Mouse (Mus musculus) spleen, embryonic (tissue): ENCODE measurements around the gene Ccdc171.
"Not testable (repeated sequence)": the region's sequence is repeated elsewhere in the genome, so short reads cannot be mapped to it uniquely, and the experiment has no call there.

Source experiments
- CTCF ChIA-PET: fragments of 350-600 bp; sonication (Branson Sonifier 250); formaldehyde crosslinking; loops from one replicate; lab custom pipeline; 2022; lab: Charles Lee

The Ccdc171 gene

DNA sequence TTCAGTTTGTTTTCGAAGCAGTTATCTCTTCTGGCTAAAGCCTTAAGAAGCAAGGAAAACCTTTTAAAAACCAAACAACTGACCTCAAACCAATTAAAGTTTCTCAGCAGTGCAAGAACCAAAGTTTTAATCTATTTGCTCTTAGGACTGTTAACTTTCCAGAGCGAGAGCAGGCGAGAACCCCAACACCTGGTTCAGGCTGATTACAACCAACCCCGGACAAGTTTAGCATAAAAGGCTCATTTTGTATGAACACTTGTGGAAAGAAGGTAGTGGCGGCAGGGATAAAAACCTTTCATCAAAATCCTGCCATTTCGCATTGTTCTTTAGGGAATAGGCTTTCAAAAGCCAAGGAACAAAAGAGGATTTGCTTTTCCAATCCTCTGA is 896 bp upstream of the Ccdc171 start:
- CTCF ChIA-PET: no interaction called here

DNA sequence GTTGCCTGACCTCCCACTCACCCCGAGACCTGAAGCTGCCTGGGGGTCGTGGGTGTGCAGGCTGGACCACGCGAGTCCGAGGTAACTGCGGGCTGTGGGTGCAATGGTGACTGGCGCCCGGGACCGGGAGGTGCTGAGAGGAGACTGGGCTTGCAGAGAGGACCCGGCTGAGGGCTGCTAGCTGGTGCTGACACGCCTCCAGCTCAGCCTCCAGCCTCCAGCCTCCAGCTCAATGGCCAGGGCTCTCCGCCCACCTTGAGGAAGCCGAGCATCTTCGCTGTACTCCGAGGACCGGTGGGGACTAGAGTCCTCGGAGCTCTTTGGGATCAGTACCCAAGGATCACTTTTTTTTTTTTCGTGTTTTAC is 328 bp downstream of the Ccdc171 start:
- CTCF ChIA-PET: interaction anchor here (1.6 kb wide), 1 partner anchor 37 kb away, joined by 10 read pairs; no protein-coding TSS in a partner anchor

DNA sequence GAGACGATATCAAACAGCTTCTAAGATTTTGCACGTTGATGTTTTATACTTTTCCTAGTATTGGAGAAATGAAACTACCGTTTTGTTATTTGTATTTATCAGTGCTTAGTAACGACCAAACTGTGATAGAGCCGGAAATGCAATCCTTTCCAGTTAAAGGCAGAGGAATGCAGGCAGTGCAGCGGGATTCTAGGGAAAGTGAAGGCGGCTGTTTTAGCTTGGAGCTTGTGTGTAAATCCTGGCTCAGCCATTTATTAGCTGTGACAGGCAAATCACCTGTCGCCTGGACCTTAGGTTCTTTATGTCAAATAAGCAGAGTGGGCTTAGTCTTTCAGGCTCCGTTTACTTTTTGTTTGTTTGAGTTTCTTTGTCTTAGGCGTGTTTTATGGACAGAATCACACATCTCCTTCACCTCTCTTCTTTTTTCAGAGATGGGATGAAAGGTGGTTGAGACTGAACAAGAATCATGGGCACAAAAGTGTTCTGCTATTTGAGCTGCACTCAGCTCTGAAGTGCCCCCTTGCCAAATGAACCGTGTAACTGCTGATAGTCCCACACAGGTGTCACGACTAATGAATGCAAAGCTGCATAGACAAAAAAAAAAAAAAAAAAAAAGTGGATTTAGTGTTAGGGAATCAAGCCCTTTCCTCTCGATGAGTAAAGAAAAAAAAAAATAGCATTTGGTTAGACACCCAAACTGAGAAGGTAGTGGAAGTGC is 1.1 kb downstream of the Ccdc171 start:
- CTCF ChIA-PET: interaction anchor here (0.6 to 1.6 kb wide), 3 partner anchors 38 to 91 kb away, joined by 3 to 10 read pairs (median 7); no protein-coding TSS in a partner anchor

DNA sequence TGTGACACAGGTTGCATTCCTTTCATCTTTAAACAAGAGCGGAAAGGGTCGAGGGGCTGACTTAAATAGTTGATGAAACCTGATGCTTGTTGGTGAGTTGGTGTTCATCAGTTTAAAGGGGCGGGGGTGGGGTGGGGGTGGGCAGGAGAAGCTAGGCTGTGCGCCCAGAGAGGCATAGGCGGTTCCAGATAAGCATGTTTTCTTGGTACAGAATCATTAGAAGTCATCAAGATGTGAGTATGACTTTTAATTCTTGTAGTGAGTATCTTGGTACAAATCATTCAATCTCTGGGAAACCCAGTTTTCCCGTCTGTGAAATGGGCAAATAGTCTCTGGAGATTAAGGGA is 1.6 kb downstream of the Ccdc171 start:
- CTCF ChIA-PET: interaction anchor here (0.6 to 0.7 kb wide), 2 partner anchors 69 to 92 kb away, joined by 3 to 7 read pairs; no protein-coding TSS in a partner anchor

DNA sequence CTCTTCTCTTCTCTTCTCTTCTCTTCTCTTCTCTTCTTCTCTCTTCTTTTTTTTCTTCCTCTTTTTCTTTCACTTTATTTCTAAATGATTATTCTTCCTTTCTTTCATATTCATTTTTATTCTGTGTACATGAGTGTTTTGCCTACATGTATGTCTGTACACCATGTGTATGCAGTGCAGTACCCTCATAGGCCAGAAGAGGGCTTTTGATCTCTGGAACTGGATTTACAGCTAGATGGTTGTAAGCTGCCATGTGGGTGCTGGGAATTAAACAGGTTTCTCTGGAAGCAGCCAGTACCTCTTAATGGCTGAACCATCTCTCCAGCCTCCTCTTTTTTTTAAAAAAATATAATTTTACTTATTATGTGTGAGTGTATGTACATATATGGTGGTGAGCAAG is 2.6 kb downstream of the Ccdc171 start:
- CTCF ChIA-PET: no interaction called here

GRCm38 (mm10) chr4:83530060-83530459 is 4.7 kb downstream of the Ccdc171 start:
- CTCF ChIA-PET: interaction anchor here (0.6 to 0.7 kb wide), 2 partner anchors 42 to 122 kb away, joined by 3 to 7 read pairs; no protein-coding TSS in a partner anchor

DNA sequence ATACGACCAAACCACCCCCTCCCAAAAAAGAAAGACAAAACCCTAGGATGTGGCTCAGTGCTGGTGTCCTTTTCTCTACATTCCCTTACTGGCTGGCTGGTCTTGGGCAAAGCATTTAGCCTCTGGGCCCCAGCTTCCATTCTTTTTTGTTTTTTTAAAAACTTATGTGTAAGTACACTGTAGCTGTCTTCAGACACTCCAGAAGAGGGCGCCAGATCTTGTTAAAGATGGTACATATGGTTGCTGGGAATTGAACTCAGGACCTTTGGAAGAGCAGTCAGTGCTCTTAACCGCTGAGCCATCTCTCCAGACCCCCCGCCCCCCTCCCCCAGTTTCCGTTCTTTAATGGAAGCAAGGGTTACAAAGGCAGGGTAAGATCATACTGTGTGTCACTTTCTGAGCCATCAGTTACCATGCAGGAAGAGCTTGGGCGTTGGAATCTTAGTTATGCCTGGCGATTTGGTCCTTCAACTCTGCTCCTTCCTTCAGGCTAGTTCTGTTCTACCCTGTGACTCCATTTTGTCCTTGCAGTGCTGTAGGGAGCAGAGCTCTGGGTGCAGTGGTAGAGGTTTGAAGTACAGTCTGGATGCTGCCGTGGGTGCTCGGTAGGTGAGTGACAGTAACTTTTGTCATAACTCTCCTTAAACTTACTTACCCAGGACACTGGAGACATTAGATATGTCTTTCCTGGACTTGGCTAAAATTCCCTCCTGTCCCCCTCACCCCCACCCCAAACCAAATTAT is 8.0 kb downstream of the Ccdc171 start:
- CTCF ChIA-PET: interaction anchor here (0.7 kb wide), 1 partner anchor 32 kb away, joined by 11 read pairs; no protein-coding TSS in a partner anchor

GRCm38 (mm10) chr4:83534024-83534423 is 8.7 kb downstream of the Ccdc171 start:
- CTCF ChIA-PET: interaction anchor here (0.7 kb wide), 1 partner anchor 31 kb away, joined by 11 read pairs; no protein-coding TSS in a partner anchor

GRCm38 (mm10) chr4:83549501-83549900 is 24.2 kb downstream of the Ccdc171 start:
- CTCF ChIA-PET: no interaction called here

DNA sequence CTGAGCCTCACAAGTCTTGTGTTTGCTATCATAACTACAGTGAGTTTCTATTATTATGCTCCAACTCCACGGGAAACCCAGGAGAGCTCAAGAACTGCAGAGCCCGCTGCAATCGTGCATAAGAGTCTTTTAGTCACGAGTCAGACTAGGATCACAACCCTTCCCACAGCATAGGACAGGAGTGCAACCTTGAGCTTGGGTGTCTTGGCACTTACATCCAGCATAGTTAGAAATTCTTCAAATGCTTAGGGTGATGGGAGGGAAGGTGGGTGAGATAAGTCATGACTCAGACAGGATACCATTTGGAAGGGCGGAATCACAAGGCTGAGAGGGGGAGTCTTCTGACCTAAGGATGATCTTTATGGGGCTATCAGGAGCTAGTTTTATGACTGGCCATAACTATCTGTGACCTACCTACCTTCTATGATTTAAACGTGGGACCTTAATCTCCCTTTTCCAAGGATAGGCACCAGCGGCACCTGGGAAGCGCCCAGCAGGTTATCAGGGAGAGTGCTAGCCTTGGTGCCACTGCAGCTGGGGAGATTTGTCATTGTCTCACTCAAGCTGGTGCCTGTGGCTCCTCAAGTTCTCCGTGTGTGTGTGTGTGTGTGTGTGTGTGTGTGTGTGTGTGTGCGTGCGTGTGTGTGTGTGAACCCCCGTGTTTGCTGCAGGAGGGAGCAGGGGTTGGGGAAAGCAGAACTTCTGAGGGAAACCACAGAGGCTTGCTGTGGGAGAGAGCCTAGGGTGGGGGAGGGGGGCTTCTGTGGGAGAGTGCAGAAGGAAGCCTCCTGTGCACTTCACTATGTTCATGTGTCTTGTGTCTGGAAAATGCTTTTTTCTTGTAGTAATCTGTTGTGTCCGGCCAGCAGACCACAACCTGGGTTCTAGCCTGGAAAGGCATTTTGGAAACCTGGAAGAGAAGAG is 42.1 kb downstream of the Ccdc171 start:
- CTCF ChIA-PET: interaction anchor here (0.8 kb wide), 2 partner anchors 90 to 1310 kb away, joined by 3 to 5 read pairs; no protein-coding TSS in a partner anchor

DNA sequence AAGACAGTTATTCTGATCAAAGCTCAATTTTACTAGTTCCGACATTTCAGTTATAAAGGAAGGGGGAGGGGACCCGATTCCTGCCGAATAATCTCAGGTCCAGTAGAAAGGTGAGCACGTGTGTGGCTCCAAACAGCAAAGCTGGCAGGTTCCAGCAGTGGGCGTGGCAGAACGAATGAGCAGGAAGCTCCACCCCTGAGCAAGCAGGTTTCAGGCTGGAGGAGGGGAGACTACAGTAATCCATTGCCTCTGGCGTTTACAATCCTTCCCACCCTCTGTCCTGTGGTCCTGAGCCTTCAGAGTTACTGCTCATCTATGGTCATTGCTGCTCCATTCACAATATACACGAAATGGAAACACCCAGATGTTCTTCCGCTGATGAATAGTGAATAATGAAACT is 42.8 kb downstream of the Ccdc171 start:
- CTCF ChIA-PET: interaction anchor here (0.7 kb wide), 1 partner anchor 744 kb away, joined by 4 read pairs; no protein-coding TSS in a partner anchor

DNA sequence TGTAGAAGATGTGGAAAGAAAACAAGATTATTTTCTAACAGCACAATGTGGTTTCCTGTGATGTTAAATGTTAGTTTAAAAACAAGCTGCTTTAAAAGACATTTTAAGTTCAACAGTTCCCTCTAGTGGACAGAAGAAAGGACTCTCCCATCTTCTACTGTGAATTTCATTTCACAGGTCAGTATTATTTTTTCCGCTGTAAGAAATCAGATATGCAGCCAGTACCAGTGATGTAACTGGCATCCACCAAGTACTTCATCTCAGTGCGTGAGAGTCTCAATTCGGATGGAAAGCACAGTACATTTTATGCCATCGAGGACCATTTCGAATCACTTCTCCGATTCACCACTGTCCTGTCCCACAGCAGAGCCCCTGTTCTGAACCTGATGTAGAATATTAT is 45.2 kb downstream of the Ccdc171 start:
- CTCF ChIA-PET: interaction anchor here (0.6 kb wide), 1 partner anchor 265 kb away, joined by 3 read pairs; no protein-coding TSS in a partner anchor

DNA sequence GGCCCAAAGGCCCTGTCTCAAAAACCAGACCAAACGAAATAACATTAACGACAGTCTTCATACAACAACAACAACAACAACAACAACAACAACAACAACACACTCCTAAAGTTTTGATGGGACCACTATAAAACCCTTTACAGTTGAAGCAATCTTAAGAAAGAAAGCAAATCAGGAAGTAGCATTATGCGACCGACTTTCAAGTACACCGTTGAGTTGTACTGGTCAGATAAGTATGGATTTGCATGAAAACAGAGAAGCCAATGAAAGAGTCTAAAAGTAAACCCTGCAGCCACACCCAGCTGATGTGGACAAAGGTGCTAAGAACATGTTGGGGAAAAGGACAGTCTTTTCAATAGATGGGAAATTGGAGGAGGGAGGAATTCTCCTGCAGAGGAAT is 45.7 kb downstream of the Ccdc171 start:
- CTCF ChIA-PET: no interaction called here

DNA sequence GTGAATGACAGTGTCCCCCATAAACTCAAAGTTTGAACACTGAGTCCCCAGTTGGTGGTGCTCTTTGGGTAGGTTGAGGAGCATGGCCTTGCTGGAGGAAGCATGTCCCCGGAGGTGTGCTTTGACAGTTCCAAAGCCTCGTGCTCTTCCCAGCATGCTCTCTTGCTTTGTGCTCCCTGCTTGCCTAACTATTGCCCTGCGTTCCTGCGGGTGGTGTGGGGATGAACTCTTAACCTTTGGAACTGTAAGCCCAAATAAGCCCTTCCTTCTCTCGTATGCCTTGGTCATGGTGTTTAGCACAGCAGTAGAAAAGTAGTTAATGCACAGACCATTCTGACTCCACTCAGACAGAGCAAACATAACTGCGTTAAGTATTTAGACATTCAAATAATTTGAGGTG is 47.2 kb downstream of the Ccdc171 start:
- CTCF ChIA-PET: no interaction called here

DNA sequence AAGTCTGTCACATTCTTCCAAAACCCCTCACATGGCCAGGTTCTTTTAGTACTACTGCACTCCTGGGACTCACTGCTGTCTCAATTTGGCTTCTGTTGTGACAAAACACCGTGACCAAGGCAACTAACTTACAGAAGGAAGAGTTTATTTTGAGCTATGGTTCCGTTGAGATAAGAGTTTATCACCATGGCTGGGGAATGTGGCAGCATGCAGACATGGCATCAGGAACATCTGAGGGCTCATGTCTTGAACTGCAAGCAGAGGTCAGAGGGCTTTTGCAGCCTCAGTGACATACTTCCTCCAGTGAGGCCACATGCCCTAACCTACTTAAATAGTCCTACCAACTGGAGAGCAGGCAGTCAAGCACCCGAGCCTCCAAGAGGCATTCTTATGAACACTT is 51.0 kb downstream of the Ccdc171 start:
- CTCF ChIA-PET: no interaction called here

GRCm38 (mm10) chr4:83580157-83580556 is 54.8 kb downstream of the Ccdc171 start:
- CTCF ChIA-PET: no interaction called here

DNA sequence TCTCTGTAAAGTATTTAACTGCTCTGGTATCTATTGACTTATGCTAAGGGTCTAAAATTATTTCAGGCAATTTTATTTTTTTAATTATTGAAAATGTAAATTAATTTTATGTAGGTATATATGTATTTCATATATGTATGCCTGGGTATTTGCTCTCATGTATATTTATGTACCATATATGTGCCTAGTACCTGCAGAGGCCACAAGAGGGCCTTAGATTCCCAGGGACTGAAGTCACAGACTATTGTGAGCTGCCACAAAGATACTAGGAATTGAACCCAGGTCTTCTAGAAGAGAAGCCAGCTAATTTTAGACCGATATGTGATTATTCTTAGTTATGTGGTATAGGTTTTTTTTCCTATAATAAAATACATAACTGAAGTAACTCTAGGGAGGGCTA is 62.2 kb downstream of the Ccdc171 start:
- CTCF ChIA-PET: no interaction called here

GRCm38 (mm10) chr4:83596486-83596885 is 71.1 kb downstream of the Ccdc171 start:
- CTCF ChIA-PET: interaction anchor here (0.5 to 0.6 kb wide), 2 partner anchors 54 to 335 kb away, joined by 3 to 4 read pairs; no protein-coding TSS in a partner anchor

DNA sequence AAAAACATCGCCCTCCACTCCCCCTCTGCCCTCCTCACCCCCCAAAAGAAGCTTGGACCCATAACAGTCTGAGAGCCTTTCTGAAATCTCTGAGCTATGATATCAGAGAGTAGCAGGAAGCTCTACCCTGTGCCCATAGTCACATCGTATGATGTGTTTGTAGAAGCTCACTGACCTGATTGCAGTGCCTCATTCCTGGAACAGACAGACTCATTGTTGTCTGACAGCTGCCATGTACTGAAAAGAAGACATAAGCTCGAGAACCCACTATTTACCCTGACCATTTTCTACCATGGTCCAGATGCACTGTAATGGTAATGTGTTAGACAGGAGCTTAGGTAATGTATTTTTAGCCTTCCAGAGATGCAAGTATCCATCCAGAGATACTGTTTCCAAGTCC is 85.8 kb downstream of the Ccdc171 start:
- CTCF ChIA-PET: interaction anchor here (0.6 kb wide), 2 partner anchors 12 to 35 kb away, joined by 3 to 4 read pairs; no protein-coding TSS in a partner anchor

DNA sequence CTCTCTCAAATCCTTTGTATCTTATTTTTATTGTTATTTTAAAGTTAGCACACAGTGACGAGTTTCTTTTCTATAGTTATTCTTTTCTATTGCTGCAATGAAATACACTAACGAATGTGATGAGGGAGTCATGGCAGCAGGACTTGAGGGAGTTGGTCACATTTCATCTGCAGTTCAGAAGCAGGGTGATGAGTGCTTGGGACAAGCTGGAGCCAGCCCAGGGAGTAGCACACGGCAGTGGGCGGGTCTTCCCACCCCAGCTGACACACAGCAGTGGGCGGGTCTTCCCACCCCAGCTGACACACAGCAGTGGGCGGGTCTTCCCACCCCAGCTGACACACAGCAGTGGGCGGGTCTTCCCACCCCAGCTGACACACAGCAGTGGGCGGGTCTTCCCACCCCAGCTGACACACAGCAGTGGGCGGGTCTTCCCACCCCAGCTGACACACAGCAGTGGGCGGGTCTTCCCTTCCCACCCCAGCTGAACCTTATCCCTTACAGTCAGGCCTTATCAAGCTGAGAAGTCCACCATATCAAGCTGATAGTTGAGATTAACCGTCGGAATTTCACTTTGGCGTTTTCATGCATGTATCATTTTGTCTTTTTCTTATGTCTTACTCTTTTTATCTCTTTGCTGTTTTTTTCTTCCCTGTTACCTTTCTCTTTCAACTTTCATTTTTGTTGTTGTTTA is 97.8 kb downstream of the Ccdc171 start:
- CTCF ChIA-PET: not testable (repeated sequence)

GRCm38 (mm10) chr4:83623732-83624131 is 98.4 kb downstream of the Ccdc171 start:
- CTCF ChIA-PET: no interaction called here
